Mouse (Mus musculus): ENCODE measurements around the gene Dmrt2.

Dmrt2 gene

GRCm38 (mm10) chr19:25675866-25676440 lies 3.7 kb downstream of the Dmrt2 start:
- DNase-seq (ENCODE audit: low read depth, low spot score), result no peak

- no peak for DNase-seq (ENCODE audit: low read depth, low spot score)
These were observed 26.6 kb downstream of the Dmrt2 start for GRCm38 (mm10) chr19:25698850-25699249.

- no peak for DNase-seq (ENCODE audit: low read depth, low spot score)
These were observed 41.2 kb downstream of the Dmrt2 start for GRCm38 (mm10) chr19:25713382-25713781.

GRCm38 (mm10) chr19:25714927-25715326 lies 42.7 kb downstream of the Dmrt2 start:
- DNase-seq (ENCODE audit: low read depth, low spot score), result no peak

- no peak for DNase-seq (ENCODE audit: low read depth, low spot score)
These were observed 50.4 kb downstream of the Dmrt2 start for GRCm38 (mm10) chr19:25722616-25723015.
